Mouse (Mus musculus): ENCODE data around the gene Epha4. TPM values are rescaled to one million over a fixed set of nuclear protein-coding genes. Genes with fewer than 3 reads are reported as not detected.

Gene Epha4
- polyA plus RNA-seq, 1 experiment, result 3.9 TPM

GRCm38 (mm10) chr1:77489387-77489786 is 25.5 kb downstream of the Epha4 start:
- Histone ChIP-seq H3K36me3 (ENCODE audit: control insufficient read depth, insufficient read depth, low read length) (no peaks in the 10 kb centered on the region), H3K27me3 (ENCODE audit: control insufficient read depth, insufficient read depth, low read length) (no peaks in the 10 kb centered on the region), H3K4me3 (ENCODE audit: control insufficient read depth, insufficient read depth, low read length) (no peak overlapping the region), H3K4me1 (replicated peaks; ENCODE audit: control insufficient read depth, insufficient read depth, low read length) (no peaks in the 10 kb centered on the region), H3K27ac (ENCODE audit: control insufficient read depth, insufficient read depth, low read length) (no peak overlapping the region)
- TF ChIP-seq POLR2A (IDR thresholded peaks at IDR 0.05; ENCODE audit: control insufficient read depth, extremely low read depth, insufficient read depth, low read length, poor library complexity) (no peak), CTCF (IDR thresholded peaks at IDR 0.05; ENCODE audit: borderline replicate concordance, control insufficient read depth, extremely low read depth, insufficient read depth, low read length, poor library complexity) (no peak)
- WGBS, result 76% methylated on average over 7 of the region's 7 CpGs
- no peak for DNase-seq

GRCm38 (mm10) chr1:77487856-77488462 is 26.9 kb downstream of the Epha4 start:
- Histone ChIP-seq H3K27ac (ENCODE audit: control insufficient read depth, insufficient read depth, low read length) (no peak overlapping the region), H3K4me1 (replicated peaks; ENCODE audit: control insufficient read depth, insufficient read depth, low read length) (no peaks in the 10 kb centered on the region), H3K27me3 (ENCODE audit: control insufficient read depth, insufficient read depth, low read length) (no peaks in the 10 kb centered on the region), H3K4me3 (ENCODE audit: control insufficient read depth, insufficient read depth, low read length) (no peak overlapping the region), H3K36me3 (ENCODE audit: control insufficient read depth, insufficient read depth, low read length) (no peaks in the 10 kb centered on the region)
- WGBS, result 77% methylated on average over 13 of the region's 13 CpGs
- DNase-seq, result no peak
- TF ChIP-seq CTCF (IDR thresholded peaks at IDR 0.05; ENCODE audit: borderline replicate concordance, control insufficient read depth, extremely low read depth, insufficient read depth, low read length, poor library complexity) (no peak), POLR2A (IDR thresholded peaks at IDR 0.05; ENCODE audit: control insufficient read depth, extremely low read depth, insufficient read depth, low read length, poor library complexity) (no peak)

DNA sequence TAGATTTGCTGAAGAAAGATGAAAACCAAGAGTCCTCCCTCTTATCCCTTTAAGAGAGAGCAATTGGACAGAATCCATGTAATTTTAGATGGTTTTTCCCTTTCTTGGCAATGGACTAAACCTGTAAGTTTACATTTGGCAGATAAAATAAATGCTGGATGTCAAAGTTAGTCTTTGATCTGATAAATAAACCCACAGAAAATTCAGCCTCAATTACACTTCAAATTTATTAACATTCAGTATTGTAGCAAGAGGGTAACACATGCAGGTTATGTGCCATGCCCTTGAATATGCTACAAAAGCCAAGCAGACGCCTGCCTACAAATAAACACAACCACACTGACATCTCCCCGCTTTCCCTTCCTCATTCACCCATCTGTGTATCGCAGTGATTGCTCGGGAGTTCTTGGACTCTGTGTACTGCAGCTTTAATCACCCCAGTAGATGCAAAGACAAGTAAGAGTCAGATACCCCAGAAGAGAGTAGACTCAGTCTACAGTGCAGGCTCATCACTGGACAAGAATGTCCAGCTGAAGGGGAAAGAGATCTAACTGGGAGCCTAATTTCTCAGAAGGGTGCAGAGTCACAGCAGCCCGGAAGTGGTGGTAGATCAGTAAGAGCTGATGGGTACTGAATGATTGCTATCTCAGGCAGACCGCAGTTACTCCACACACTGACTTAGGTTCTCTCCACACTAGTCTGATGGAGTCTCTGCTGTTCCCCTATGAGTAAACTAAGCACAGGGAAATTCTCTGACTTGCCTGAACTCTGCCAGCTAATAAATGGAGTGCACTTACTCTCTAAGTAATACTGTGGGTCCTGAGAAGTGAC is 29.9 kb downstream of the Epha4 start:
- TF ChIP-seq POLR2A (IDR thresholded peaks at IDR 0.05; ENCODE audit: control insufficient read depth, extremely low read depth, insufficient read depth, low read length, poor library complexity), result no peak
- TF ChIP-seq CTCF (IDR thresholded peaks at IDR 0.05; ENCODE audit: borderline replicate concordance, control insufficient read depth, extremely low read depth, insufficient read depth, low read length, poor library complexity), result no peak
- H3K36me3 ChIP-seq (ENCODE audit: control insufficient read depth, insufficient read depth, low read length), result no peaks in the 10 kb centered on the region
- no peaks in the 10 kb centered on the region for H3K27me3 ChIP-seq (ENCODE audit: control insufficient read depth, insufficient read depth, low read length)
- no peak overlapping the region for H3K4me3 ChIP-seq (ENCODE audit: control insufficient read depth, insufficient read depth, low read length)
- WGBS, result 79% methylated on average over 6 of the region's 6 CpGs
- no peaks in the 10 kb centered on the region for H3K4me1 ChIP-seq (replicated peaks; ENCODE audit: control insufficient read depth, insufficient read depth, low read length)
- no peak for DNase-seq
- no peak overlapping the region for H3K27ac ChIP-seq (ENCODE audit: control insufficient read depth, insufficient read depth, low read length)

DNA sequence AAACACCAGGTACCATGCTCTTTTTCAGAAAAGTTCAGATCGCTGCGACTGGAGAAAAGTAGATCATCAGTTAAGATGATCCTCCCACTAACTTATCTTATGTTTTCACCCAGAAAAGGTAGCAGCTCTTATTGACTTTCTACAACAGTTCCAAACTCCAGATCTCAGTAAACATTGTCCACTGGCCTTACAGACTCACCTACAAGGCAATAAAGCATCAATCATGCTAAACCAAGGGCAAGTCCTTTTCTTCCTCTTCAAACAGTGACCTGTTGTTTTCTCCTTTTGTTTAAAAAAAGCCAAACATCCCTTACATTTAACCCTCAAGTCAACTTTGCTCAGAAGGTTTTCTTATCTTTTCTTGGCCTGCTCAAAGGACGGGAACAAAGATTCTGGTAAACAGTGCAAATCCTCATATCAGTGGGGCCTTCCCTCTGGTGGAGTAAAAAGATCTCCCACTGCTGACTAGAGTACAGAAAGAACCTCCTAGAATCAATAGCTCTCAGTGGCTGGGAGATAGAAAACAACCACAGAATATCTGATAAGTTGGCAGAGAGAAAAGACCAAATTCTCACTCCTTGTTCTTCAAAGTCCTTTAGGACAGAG is 39.0 kb downstream of the Epha4 start:
- Histone ChIP-seq H3K27ac (ENCODE audit: control insufficient read depth, insufficient read depth, low read length) (no peak overlapping the region), H3K36me3 (ENCODE audit: control insufficient read depth, insufficient read depth, low read length) (no peaks in the 10 kb centered on the region), H3K27me3 (ENCODE audit: control insufficient read depth, insufficient read depth, low read length) (no peaks in the 10 kb centered on the region), H3K4me3 (ENCODE audit: control insufficient read depth, insufficient read depth, low read length) (no peak overlapping the region), H3K4me1 (replicated peaks; ENCODE audit: control insufficient read depth, insufficient read depth, low read length) (no peaks in the 10 kb centered on the region)
- no peak for DNase-seq
- 92% methylated on average over 3 of the region's 3 CpGs for WGBS
- TF ChIP-seq POLR2A (IDR thresholded peaks at IDR 0.05; ENCODE audit: control insufficient read depth, extremely low read depth, insufficient read depth, low read length, poor library complexity), result no peak
- TF ChIP-seq CTCF (IDR thresholded peaks at IDR 0.05; ENCODE audit: borderline replicate concordance, control insufficient read depth, extremely low read depth, insufficient read depth, low read length, poor library complexity), result no peak

GRCm38 (mm10) chr1:77473446-77474376 is 41.2 kb downstream of the Epha4 start:
- WGBS, result 79% methylated on average over 12 of the region's 12 CpGs
- no peak for DNase-seq
- H3K4me3 ChIP-seq (ENCODE audit: control insufficient read depth, insufficient read depth, low read length), result no peak overlapping the region

GRCm38 (mm10) chr1:77472566-77472965 is 42.3 kb downstream of the Epha4 start:
- Histone ChIP-seq H3K4me1 (replicated peaks; ENCODE audit: control insufficient read depth, insufficient read depth, low read length) (no peaks in the 10 kb centered on the region), H3K36me3 (ENCODE audit: control insufficient read depth, insufficient read depth, low read length) (no peaks in the 10 kb centered on the region), H3K27me3 (ENCODE audit: control insufficient read depth, insufficient read depth, low read length) (no peaks in the 10 kb centered on the region), H3K4me3 (ENCODE audit: control insufficient read depth, insufficient read depth, low read length) (no peak overlapping the region), H3K27ac (ENCODE audit: control insufficient read depth, insufficient read depth, low read length) (no peak overlapping the region)
- no peak for DNase-seq
- WGBS, result 100% methylated on average over 2 of the region's 2 CpGs
- TF ChIP-seq CTCF (IDR thresholded peaks at IDR 0.05; ENCODE audit: borderline replicate concordance, control insufficient read depth, extremely low read depth, insufficient read depth, low read length, poor library complexity), result no peak
- TF ChIP-seq POLR2A (IDR thresholded peaks at IDR 0.05; ENCODE audit: control insufficient read depth, extremely low read depth, insufficient read depth, low read length, poor library complexity), result no peak

More at GRCm38 (mm10) chr1:77473446-77474376, 41.2 kb downstream of the Epha4 start:
- no peak overlapping the region for H3K27ac ChIP-seq (ENCODE audit: control insufficient read depth, insufficient read depth, low read length)
- TF ChIP-seq POLR2A (IDR thresholded peaks at IDR 0.05; ENCODE audit: control insufficient read depth, extremely low read depth, insufficient read depth, low read length, poor library complexity), result no peak
- H3K27me3 ChIP-seq (ENCODE audit: control insufficient read depth, insufficient read depth, low read length), result no peaks in the 10 kb centered on the region
- H3K36me3 ChIP-seq (ENCODE audit: control insufficient read depth, insufficient read depth, low read length), result no peaks in the 10 kb centered on the region
- no peaks in the 10 kb centered on the region for H3K4me1 ChIP-seq (replicated peaks; ENCODE audit: control insufficient read depth, insufficient read depth, low read length)
